Mouse (Mus musculus): ENCODE measurements around the gene Pole. TPM values are rescaled to one million over a fixed set of nuclear protein-coding genes. Genes with fewer than 3 reads are reported as not detected.

The Pole gene
- polyA plus RNA-seq, 1 experiment from 2014 or later = 39.4 TPM

GRCm38 (mm10) chr5:110308861-110309260 is 22.8 kb downstream of the Pole start:
- WGBS = 95% methylated on average over 7 of the region's 7 CpGs
- H3K36me3 ChIP-seq (ENCODE audit: control insufficient read depth, insufficient read depth, low read length) = peaks cover 28% of the 10 kb centered on the region; the same call in 1 of the 2 replicates

GRCm38 (mm10) chr5:110313127-110313526 is 27.0 kb downstream of the Pole start:
- no peak overlapping the region for H3K9ac ChIP-seq (ENCODE audit: low read length)
- DNase-seq (ENCODE audit: low spot score, missing footprints) = no peak
- H3K9me3 ChIP-seq (ENCODE audit: control insufficient read depth, low read length) = no peaks in the 10 kb centered on the region
- no peaks in the 10 kb centered on the region for H3K4me1 ChIP-seq (ENCODE audit: control insufficient read depth, insufficient read depth, low read length)
- ATAC-seq (ENCODE audit: low FRiP score) = no peak
- 97% methylated on average over 3 of the region's 3 CpGs for WGBS
- no peak overlapping the region for H3K4me3 ChIP-seq (ENCODE audit: low read depth, low read length)
- H3K4me2 ChIP-seq = no peak overlapping the region
- H3K27ac ChIP-seq (ENCODE audit: low read depth, low read length) = no peak overlapping the region
- H3K36me3 ChIP-seq (ENCODE audit: control insufficient read depth, insufficient read depth, low read length) = peaks cover 18% of the 10 kb centered on the region; the same call in 1 of the 2 replicates
- H3K27me3 ChIP-seq (ENCODE audit: control insufficient read depth, insufficient read depth, low read length) = no peaks in the 10 kb centered on the region

More at GRCm38 (mm10) chr5:110308861-110309260, 22.8 kb downstream of the Pole start:
- Histone ChIP-seq H3K9me3 (ENCODE audit: control insufficient read depth, low read length) (no peaks in the 10 kb centered on the region), H3K4me1 (ENCODE audit: control insufficient read depth, insufficient read depth, low read length) (no peaks in the 10 kb centered on the region), H3K4me3 (ENCODE audit: low read depth, low read length) (no peak overlapping the region), H3K4me2 (no peak overlapping the region), H3K27me3 (ENCODE audit: control insufficient read depth, insufficient read depth, low read length) (no peaks in the 10 kb centered on the region), H3K9ac (ENCODE audit: low read length) (no peak overlapping the region), H3K27ac (ENCODE audit: low read depth, low read length) (no peak overlapping the region)
- no peak for DNase-seq (ENCODE audit: low spot score, missing footprints)
- ATAC-seq (ENCODE audit: low FRiP score) = no peak

- Histone ChIP-seq H3K9me3 (ENCODE audit: control insufficient read depth, low read length) (no peaks in the 10 kb centered on the region), H3K27me3 (ENCODE audit: control insufficient read depth, insufficient read depth, low read length) (no peaks in the 10 kb centered on the region), H3K36me3 (ENCODE audit: control insufficient read depth, insufficient read depth, low read length) (peaks cover 28% of the 10 kb centered on the region), H3K4me3 (ENCODE audit: low read depth, low read length) (no peak overlapping the region), H3K4me1 (ENCODE audit: control insufficient read depth, insufficient read depth, low read length) (no peaks in the 10 kb centered on the region), H3K4me2 (no peak overlapping the region), H3K27ac (ENCODE audit: low read depth, low read length) (no peak overlapping the region), H3K9ac (ENCODE audit: low read length) (no peak overlapping the region)
- no peak for ATAC-seq (ENCODE audit: low FRiP score)
- DNase-seq (ENCODE audit: low spot score, missing footprints) = no peak
- WGBS = 94% methylated on average over 3 of the region's 3 CpGs
Measured at GRCm38 (mm10) chr5:110330508-110330907, 44.4 kb downstream of the Pole start.

GRCm38 (mm10) chr5:110338792-110339191 is 52.7 kb downstream of the Pole start:
- Histone ChIP-seq H3K4me2 (no peak overlapping the region), H3K36me3 (ENCODE audit: control insufficient read depth, insufficient read depth, low read length) (peaks cover 16% of the 10 kb centered on the region), H3K9me3 (ENCODE audit: control insufficient read depth, low read length) (no peaks in the 10 kb centered on the region), H3K4me3 (ENCODE audit: low read depth, low read length) (no peak overlapping the region), H3K27me3 (ENCODE audit: control insufficient read depth, insufficient read depth, low read length) (peaks cover 17% of the 10 kb centered on the region), H3K4me1 (ENCODE audit: control insufficient read depth, insufficient read depth, low read length) (peaks cover 7% of the 10 kb centered on the region; the same call in 1 of the 2 replicates), H3K9ac (ENCODE audit: low read length) (no peak overlapping the region), H3K27ac (ENCODE audit: low read depth, low read length) (no peak overlapping the region)
- DNase-seq (ENCODE audit: low spot score, missing footprints) = no peak
- 96% methylated on average over 2 of the region's 2 CpGs for WGBS
- no peak for ATAC-seq (ENCODE audit: low FRiP score)

GRCm38 (mm10) chr5:110342648-110343284 is 56.7 kb downstream of the Pole start, which contains the start of gene P2rx2:
P2rx2 (minus strand) TSS chr5:110343212.
- WGBS = under 1% methylated on average over 43 of the region's 43 CpGs
- Histone ChIP-seq H3K4me1 (ENCODE audit: control insufficient read depth, insufficient read depth, low read length) (peaks cover 7% of the 10 kb centered on the region; the same call in 1 of the 2 replicates), H3K9me3 (ENCODE audit: control insufficient read depth, low read length) (no peaks in the 10 kb centered on the region), H3K27ac (ENCODE audit: low read depth, low read length) (no peak within 1 kb of the TSS), H3K9ac (ENCODE audit: low read length) (peak within 1 kb of the TSS; percentile 70), H3K36me3 (ENCODE audit: control insufficient read depth, insufficient read depth, low read length) (peaks cover 3% of the 10 kb centered on the region; the same call in 1 of the 2 replicates), H3K4me3 (ENCODE audit: low read depth, low read length) (peak within 1 kb of the TSS; percentile 45), H3K27me3 (ENCODE audit: control insufficient read depth, insufficient read depth, low read length) (peaks cover 17% of the 10 kb centered on the region), H3K4me2 (peak within 1 kb of the TSS; percentile 95)
- peak; percentile 96 for DNase-seq (ENCODE audit: low spot score, missing footprints)
- peak; percentile 72 for ATAC-seq (ENCODE audit: low FRiP score)

- H3K4me2 ChIP-seq = no peak within 1 kb of the TSS
- no peak within 1 kb of the TSS for H3K27ac ChIP-seq (ENCODE audit: low read depth, low read length)
- DNase-seq (ENCODE audit: low spot score, missing footprints) (no peak), ATAC-seq (ENCODE audit: low FRiP score) (no peak)
- peaks cover 7% of the 10 kb centered on the region; the same call in 1 of the 2 replicates for H3K4me1 ChIP-seq (ENCODE audit: control insufficient read depth, insufficient read depth, low read length)
- H3K9ac ChIP-seq (ENCODE audit: low read length) = no peak within 1 kb of the TSS
- H3K27me3 ChIP-seq (ENCODE audit: control insufficient read depth, insufficient read depth, low read length) = peaks cover 17% of the 10 kb centered on the region
- no peaks in the 10 kb centered on the region for H3K36me3 ChIP-seq (ENCODE audit: control insufficient read depth, insufficient read depth, low read length)
- no peaks in the 10 kb centered on the region for H3K9me3 ChIP-seq (ENCODE audit: control insufficient read depth, low read length)
- H3K4me3 ChIP-seq (ENCODE audit: low read depth, low read length) = no peak within 1 kb of the TSS
- 79% methylated on average over 4 of the region's 4 CpGs for WGBS
Measured at GRCm38 (mm10) chr5:110344524-110344923, 58.4 kb downstream of the Pole start, which contains the start of gene Lrcol1. Lrcol1 (plus strand) TSS chr5:110344730.

- H3K27ac ChIP-seq (ENCODE audit: low read depth, low read length) = no peak overlapping the region
- no peaks in the 10 kb centered on the region for H3K36me3 ChIP-seq (ENCODE audit: control insufficient read depth, insufficient read depth, low read length)
- H3K4me1 ChIP-seq (ENCODE audit: control insufficient read depth, insufficient read depth, low read length) = peaks cover 7% of the 10 kb centered on the region; the same call in 1 of the 2 replicates
- no peaks in the 10 kb centered on the region for H3K9me3 ChIP-seq (ENCODE audit: control insufficient read depth, low read length)
- WGBS = 82% methylated on average over 4 of the region's 4 CpGs
- H3K27me3 ChIP-seq (ENCODE audit: control insufficient read depth, insufficient read depth, low read length) = peaks cover 17% of the 10 kb centered on the region
- DNase-seq (ENCODE audit: low spot score, missing footprints) = no peak
- no peak for ATAC-seq (ENCODE audit: low FRiP score)
- H3K9ac ChIP-seq (ENCODE audit: low read length) = no peak overlapping the region
- H3K4me2 ChIP-seq = no peak overlapping the region
- no peak overlapping the region for H3K4me3 ChIP-seq (ENCODE audit: low read depth, low read length)
Measured at GRCm38 (mm10) chr5:110345553-110345952, 59.4 kb downstream of the Pole start.

- 87% methylated on average over 8 of the region's 8 CpGs for WGBS
- H3K36me3 ChIP-seq (ENCODE audit: control insufficient read depth, insufficient read depth, low read length) = no peaks in the 10 kb centered on the region
- no peak for ATAC-seq (ENCODE audit: low FRiP score)
Measured at GRCm38 (mm10) chr5:110347006-110347405, 60.9 kb downstream of the Pole start.

GRCm38 (mm10) chr5:110354716-110355115 is 68.6 kb downstream of the Pole start:
- H3K4me3 ChIP-seq (ENCODE audit: low read depth, low read length) = no peak overlapping the region
- H3K9ac ChIP-seq (ENCODE audit: low read length) = no peak overlapping the region
- H3K36me3 ChIP-seq (ENCODE audit: control insufficient read depth, insufficient read depth, low read length) = no peaks in the 10 kb centered on the region
- 20% methylated on average over 7 of the region's 7 CpGs for WGBS
- no peak for DNase-seq (ENCODE audit: low spot score, missing footprints)
- no peak overlapping the region for H3K4me2 ChIP-seq
- H3K27me3 ChIP-seq (ENCODE audit: control insufficient read depth, insufficient read depth, low read length) = no peaks in the 10 kb centered on the region
- H3K9me3 ChIP-seq (ENCODE audit: control insufficient read depth, low read length) = no peaks in the 10 kb centered on the region
- H3K4me1 ChIP-seq (ENCODE audit: control insufficient read depth, insufficient read depth, low read length) = no peaks in the 10 kb centered on the region
- peak; percentile 49; the same call in 1 of the 2 replicates for ATAC-seq (ENCODE audit: low FRiP score)
- H3K27ac ChIP-seq (ENCODE audit: low read depth, low read length) = no peak overlapping the region

More at GRCm38 (mm10) chr5:110347006-110347405, 60.9 kb downstream of the Pole start:
- H3K27me3 ChIP-seq (ENCODE audit: control insufficient read depth, insufficient read depth, low read length) = peaks cover 16% of the 10 kb centered on the region
- H3K9ac ChIP-seq (ENCODE audit: low read length) = no peak overlapping the region
- no peak overlapping the region for H3K4me2 ChIP-seq
- no peak overlapping the region for H3K27ac ChIP-seq (ENCODE audit: low read depth, low read length)
- H3K4me3 ChIP-seq (ENCODE audit: low read depth, low read length) = no peak overlapping the region
- peaks cover 7% of the 10 kb centered on the region; the same call in 1 of the 2 replicates for H3K4me1 ChIP-seq (ENCODE audit: control insufficient read depth, insufficient read depth, low read length)
- H3K9me3 ChIP-seq (ENCODE audit: control insufficient read depth, low read length) = no peaks in the 10 kb centered on the region
- DNase-seq (ENCODE audit: low spot score, missing footprints) = no peak

All from midbrain, embryonic 11.5 days (tissue).